Mouse (Mus musculus) heart, embryonic 11.5 days (tissue): ENCODE data around the gene Nampt. TPM values are rescaled to one million over a fixed set of nuclear protein-coding genes. Genes with fewer than 3 reads are reported as not detected.

Experiments
- ATAC-seq: fragments of 200-750 bp; cut with Nextera tagmentation; replicated peaks from 2 replicates; pipeline ENCODE4 v1.8.0; 2017; ENCODE audit warnings: moderate library complexity; ENCODE audit not compliant: insufficient number of reproducible peaks, low FRiP score, low TSS enrichment
- H3K27ac ChIP-seq: fragments of 300-500 bp; sonication (generic); 2 replicates; pipeline ENCODE4 v1.5.1; 2014; ENCODE audit warnings: mild to moderate bottlenecking, low read depth, low read length
- H3K27me3 ChIP-seq: fragments of 300-500 bp; sonication (generic); 2 replicates; pipeline ENCODE4 v1.6.1; 2014; ENCODE audit warnings: mild to moderate bottlenecking, low read length, mixed read lengths; ENCODE audit not compliant: control insufficient read depth, insufficient read depth
- H3K36me3 ChIP-seq: fragments of 300-500 bp; sonication (generic); 2 replicates; pipeline ENCODE4 v1.6.1; 2014; ENCODE audit warnings: mild to moderate bottlenecking, low read length, moderate library complexity, mixed read lengths; ENCODE audit not compliant: control insufficient read depth, insufficient read depth
- H3K4me1 ChIP-seq: fragments of 300-500 bp; sonication (generic); 2 replicates; pipeline ENCODE4 v1.6.1; 2014; ENCODE audit warnings: low read length; ENCODE audit not compliant: control insufficient read depth, insufficient read depth
- H3K4me2 ChIP-seq: fragments of 300-500 bp; sonication (generic); 2 replicates; pipeline ENCODE4 v1.6.1; 2014; ENCODE audit warnings: mild to moderate bottlenecking, moderate library complexity
- H3K4me3 ChIP-seq: fragments of 300-500 bp; sonication (generic); 2 replicates; pipeline ENCODE4 v1.5.1; 2014; ENCODE audit warnings: low read depth, low read length
- H3K9ac ChIP-seq: fragments of 300-500 bp; sonication (generic); 2 replicates; pipeline ENCODE4 v1.6.1; 2014; ENCODE audit warnings: mild to moderate bottlenecking, low read depth, low read length, moderate library complexity
- H3K9me3 ChIP-seq: fragments of 300-500 bp; sonication (generic); replicated peaks from 2 replicates; pipeline ENCODE4 v1.6.1; 2016; ENCODE audit warnings: low read length; ENCODE audit not compliant: control insufficient read depth
- WGBS: fragments of 180-500 bp; shearing (Covaris S2); extraction: QIAGEN DNeasy Blood & Tissue Kit; methylation state at CpG from one replicate; pipeline ENCODE4 v1.1.7; 2014; ENCODE audit not compliant: insufficient replicate concordance; 5-methylcytosine and 5-hydroxymethylcytosine counted together
- polyA plus RNA-seq: library from polyadenylated mRNA; unstranded; fragments of >200 nt; fragmentation: Nextera tagmentation; extraction: Ambion mirVana; gene quantifications from 2 replicates; pipeline ENCODE4 v1.2.1, GENCODE M21; 2014

The Nampt gene
- 21.0 and 21.7 TPM in 2 replicates for polyA plus RNA-seq

DNA sequence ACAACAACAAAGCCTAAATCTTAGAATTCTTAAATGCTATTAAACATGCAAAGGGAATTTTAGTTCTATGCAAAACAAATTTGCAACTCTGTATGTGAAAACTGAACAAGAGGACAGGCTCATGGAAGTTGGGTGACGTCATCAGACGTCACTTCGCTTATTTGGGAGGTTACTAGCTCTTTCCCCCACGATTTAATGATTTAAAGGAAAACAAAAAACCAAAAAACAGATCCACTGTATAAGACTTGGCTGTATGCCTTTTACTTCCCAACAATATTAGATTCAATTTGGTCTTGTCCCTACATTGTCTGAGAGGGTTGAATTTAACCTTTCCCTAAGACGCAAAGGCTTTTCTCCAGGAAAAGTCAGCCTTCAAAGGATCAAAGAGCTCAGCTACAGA lies at the start of gene Nampt:
TSS of gene Nampt (plus strand) at position 130 of the 400 bp plus-strand sequence.
- peaks cover 5% of the 10 kb centered on the region; the same call in 1 of the 2 replicates for H3K4me1 ChIP-seq
- whole genome bisulfite sequencing = 8% methylated on average over 5 of the region's 5 CpGs
- peak within 1 kb of the TSS; percentile 82 for H3K4me2 ChIP-seq
- peak within 1 kb of the TSS; percentile 80 for H3K9ac ChIP-seq
- peak within 1 kb of the TSS; percentile 90 for H3K27ac ChIP-seq
- H3K9me3 ChIP-seq = no peaks in the 10 kb centered on the region
- no peak for ATAC-seq
- no peaks in the 10 kb centered on the region for H3K27me3 ChIP-seq
- no peaks in the 10 kb centered on the region for H3K36me3 ChIP-seq
- H3K4me3 ChIP-seq = peak within 1 kb of the TSS; percentile 84

DNA sequence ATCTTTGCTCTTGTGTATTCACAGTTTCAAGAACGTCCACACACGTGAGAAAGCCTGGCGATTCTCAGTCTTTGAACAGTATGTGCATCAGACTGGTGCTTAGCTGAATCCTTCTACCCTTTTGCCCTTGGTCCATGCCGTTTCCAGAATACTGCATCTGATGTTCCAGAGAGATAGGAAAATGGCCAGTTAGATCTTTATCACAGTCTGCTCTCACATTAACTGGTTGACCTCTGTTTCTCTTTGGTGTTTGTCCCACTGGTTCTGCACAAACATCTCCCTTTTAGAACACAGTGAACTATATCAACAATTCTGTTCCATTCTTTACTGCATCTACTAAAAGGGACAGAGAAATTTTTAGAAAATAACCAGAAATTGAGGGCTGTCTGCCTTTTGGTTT lies 48.6 kb upstream of the Nampt start:
- Histone ChIP-seq H3K4me2 (no peak overlapping the region), H3K27ac (no peak overlapping the region), H3K9ac (no peak overlapping the region), H3K36me3 (no peaks in the 10 kb centered on the region), H3K9me3 (no peaks in the 10 kb centered on the region), H3K4me3 (no peak overlapping the region), H3K27me3 (no peaks in the 10 kb centered on the region; the same call in 1 of the 2 replicates), H3K4me1 (no peaks in the 10 kb centered on the region)
- WGBS = 74% methylated on average over 4 of the region's 4 CpGs
- no peak for ATAC-seq

DNA sequence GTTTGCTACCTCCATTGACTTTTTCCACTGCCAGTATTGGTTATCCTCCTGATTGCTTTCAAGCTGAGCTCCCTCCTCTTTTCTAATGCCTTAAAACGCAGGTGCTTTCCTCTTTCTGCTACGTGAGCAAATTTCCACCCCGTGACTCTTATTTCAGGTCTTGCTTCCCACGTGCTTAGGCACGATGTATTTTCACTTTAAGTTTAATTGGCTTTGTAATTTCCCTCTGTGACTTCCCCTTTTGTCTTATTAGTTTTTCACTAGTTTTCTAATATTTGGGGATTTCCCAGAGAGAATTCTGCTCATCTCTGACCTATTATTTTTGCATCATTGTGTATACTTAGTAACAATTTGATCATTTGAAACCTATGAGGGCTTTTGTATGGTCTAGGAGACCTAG lies 44.8 kb upstream of the Nampt start:
- H3K27me3 ChIP-seq = no peaks in the 10 kb centered on the region; the same call in 1 of the 2 replicates
- H3K4me1 ChIP-seq = no peaks in the 10 kb centered on the region
- no peaks in the 10 kb centered on the region for H3K36me3 ChIP-seq
- no peak overlapping the region for H3K27ac ChIP-seq
- H3K4me2 ChIP-seq = no peak overlapping the region
- H3K9ac ChIP-seq = no peak overlapping the region
- H3K4me3 ChIP-seq = no peak overlapping the region
- ATAC-seq = no peak
- WGBS = 77% methylated on average over 5 of the region's 5 CpGs
- no peaks in the 10 kb centered on the region for H3K9me3 ChIP-seq

GRCm38 (mm10) chr12:32789092-32789491 lies 30.3 kb upstream of the Nampt start:
- no peak overlapping the region for H3K4me2 ChIP-seq
- 19% methylated on average over 3 of the region's 3 CpGs for whole genome bisulfite sequencing
- ATAC-seq = peak; percentile 39; the same call in 1 of the 2 replicates
- H3K27ac ChIP-seq = 0 out of 2 replicates have a peak overlapping the region, but pooled peaks have one; percentile 46
- no peaks in the 10 kb centered on the region for H3K27me3 ChIP-seq
- no peaks in the 10 kb centered on the region for H3K9me3 ChIP-seq
- no peaks in the 10 kb centered on the region for H3K36me3 ChIP-seq
- H3K4me3 ChIP-seq = no peak overlapping the region
- H3K4me1 ChIP-seq = peaks cover 7% of the 10 kb centered on the region
- no peak overlapping the region for H3K9ac ChIP-seq

DNA sequence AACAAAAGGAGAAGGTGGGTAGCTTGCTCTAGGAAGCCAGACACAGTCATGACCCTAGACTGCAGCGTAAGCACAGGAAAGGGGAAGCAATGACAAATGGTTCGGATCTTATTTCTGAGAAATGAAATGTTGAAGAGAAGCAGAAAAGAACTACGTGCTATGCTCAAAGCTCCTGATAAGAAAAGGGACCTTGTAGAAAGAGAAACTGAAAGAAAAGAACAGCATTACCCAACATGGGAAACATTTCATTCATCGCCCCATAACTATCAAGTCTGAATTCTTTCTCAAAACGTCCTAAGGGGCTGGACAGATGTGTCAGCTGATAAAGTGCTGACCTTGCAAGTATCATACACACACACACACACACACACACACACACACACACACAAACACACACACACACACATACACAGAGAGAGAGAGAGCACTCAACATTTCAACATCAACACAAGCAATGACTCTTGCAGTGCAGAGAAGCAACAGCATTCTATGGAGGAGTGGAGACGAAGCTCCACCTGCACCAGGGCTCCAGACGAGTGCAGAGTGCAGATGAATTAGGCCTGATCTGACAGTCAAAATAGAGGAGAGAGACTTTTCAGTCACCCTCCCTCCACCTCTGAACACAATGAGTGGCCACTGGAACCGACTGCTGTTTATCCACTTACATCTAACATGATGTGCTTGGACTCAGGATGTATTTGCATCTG lies 23.4 kb upstream of the Nampt start:
- no peaks in the 10 kb centered on the region for H3K27me3 ChIP-seq
- no peaks in the 10 kb centered on the region for H3K4me1 ChIP-seq
- no peaks in the 10 kb centered on the region for H3K36me3 ChIP-seq
- H3K27ac ChIP-seq = no peak overlapping the region
- 59% methylated on average over 8 of the region's 8 CpGs for WGBS
- no peak overlapping the region for H3K4me3 ChIP-seq
- ATAC-seq = no peak
- H3K4me2 ChIP-seq = no peak overlapping the region
- H3K9me3 ChIP-seq = no peaks in the 10 kb centered on the region
- H3K9ac ChIP-seq = no peak overlapping the region

GRCm38 (mm10) chr12:32797438-32797837 lies 21.9 kb upstream of the Nampt start:
- Histone ChIP-seq H3K27ac (no peak overlapping the region), H3K4me3 (no peak overlapping the region), H3K9ac (no peak overlapping the region), H3K27me3 (no peaks in the 10 kb centered on the region), H3K9me3 (no peaks in the 10 kb centered on the region), H3K36me3 (no peaks in the 10 kb centered on the region), H3K4me1 (no peaks in the 10 kb centered on the region), H3K4me2 (no peak overlapping the region)
- no peak for ATAC-seq
- 58% methylated on average over 3 of the region's 3 CpGs for WGBS

DNA sequence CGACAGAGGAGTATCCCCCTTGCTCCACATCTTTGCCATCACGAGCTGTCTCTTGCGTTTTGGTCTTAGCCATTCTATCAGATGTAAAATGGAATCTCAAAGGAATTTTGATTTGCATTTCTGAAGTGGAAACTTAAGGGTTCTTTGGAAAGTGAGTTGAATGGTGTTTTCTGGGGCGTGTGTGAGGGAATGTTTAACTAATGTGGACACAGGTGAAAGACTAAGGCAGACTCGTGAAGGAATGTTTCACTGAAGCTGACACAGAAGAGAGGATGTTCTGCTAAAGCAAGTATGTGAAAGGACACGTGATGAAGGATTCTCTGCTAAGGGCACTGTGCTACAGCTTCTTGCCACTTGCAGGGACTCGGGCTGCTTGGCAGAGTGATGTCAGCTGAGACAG lies 18.3 kb upstream of the Nampt start:
- no peak overlapping the region for H3K4me2 ChIP-seq
- H3K36me3 ChIP-seq = no peaks in the 10 kb centered on the region
- H3K9me3 ChIP-seq = no peaks in the 10 kb centered on the region
- H3K27me3 ChIP-seq = no peaks in the 10 kb centered on the region
- 76% methylated on average over 7 of the region's 7 CpGs for WGBS
- no peak for ATAC-seq
- no peak overlapping the region for H3K4me3 ChIP-seq
- H3K27ac ChIP-seq = no peak overlapping the region
- H3K9ac ChIP-seq = no peak overlapping the region
- H3K4me1 ChIP-seq = no peaks in the 10 kb centered on the region

DNA sequence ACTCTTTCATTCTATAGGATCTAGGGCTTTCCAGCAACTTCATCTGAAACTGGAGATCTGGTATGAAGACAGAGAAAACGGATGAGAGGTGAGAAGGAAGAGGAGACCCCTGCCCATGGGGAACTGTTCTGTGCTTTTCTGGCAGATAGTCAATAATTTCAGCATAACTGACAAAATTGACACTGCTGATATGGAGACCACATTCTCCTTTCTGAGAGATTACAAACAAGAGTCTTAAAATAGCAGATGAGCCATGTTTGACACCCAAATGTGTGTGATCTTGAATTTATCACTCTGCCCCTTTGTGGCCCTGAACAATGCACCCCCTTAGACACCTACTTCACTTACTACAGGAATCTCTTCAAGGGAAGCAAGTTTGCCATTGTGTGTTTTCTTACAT lies 13.8 kb upstream of the Nampt start:
- Histone ChIP-seq H3K4me2 (no peak overlapping the region), H3K27ac (no peak overlapping the region), H3K4me3 (no peak overlapping the region), H3K4me1 (no peaks in the 10 kb centered on the region), H3K9ac (no peak overlapping the region), H3K9me3 (no peaks in the 10 kb centered on the region), H3K36me3 (no peaks in the 10 kb centered on the region), H3K27me3 (no peaks in the 10 kb centered on the region)
- WGBS = 69% methylated on average over 1 of the region's 1 CpGs
- no peak for ATAC-seq
